Mouse (Mus musculus): ENCODE data around the gene Arf4.
A peak's percentile ranks its signal among the peaks of the same experiment; 100 is the strongest.

Arf4 gene

DNA sequence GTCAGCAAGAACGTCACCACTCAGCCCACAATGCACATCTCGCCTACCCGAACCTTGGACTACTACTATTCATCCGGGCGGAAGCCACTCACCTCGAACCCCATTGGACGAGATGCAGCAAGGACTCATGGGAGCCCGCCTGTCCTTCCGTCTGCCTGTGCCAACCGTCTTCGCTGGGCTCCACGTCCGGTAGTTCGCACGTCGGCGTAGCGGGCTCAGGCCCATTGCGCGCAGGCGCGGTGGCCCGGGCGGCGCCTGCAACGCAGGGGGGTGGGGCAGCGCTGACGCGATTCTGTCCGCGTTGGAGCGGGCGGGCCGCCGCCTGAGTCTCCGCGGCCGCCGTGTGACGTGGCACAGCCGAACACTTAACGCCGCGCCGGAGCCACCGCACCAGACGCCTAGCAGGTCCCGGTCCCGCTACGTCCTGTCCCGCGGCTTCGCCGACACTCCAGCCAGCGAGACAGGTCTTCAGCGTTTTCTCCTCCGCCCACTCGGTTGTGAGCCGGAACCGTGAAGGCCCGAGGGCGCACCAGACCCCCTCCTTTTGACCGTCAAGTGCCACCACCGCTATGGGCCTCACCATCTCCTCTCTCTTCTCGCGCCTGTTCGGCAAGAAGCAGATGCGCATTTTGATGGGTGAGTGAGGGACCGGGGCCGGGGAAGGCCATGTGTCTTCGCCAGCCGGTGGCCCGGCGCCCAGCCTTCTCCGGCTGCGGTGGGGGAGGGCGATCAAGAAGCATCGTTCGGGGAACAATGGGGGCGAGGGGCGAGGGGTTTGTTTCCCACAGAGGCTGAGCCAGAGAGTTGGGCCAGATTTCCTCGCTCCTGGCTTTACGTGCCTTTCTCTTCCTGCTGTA lies at the start of gene Arf4:
TSS of gene Arf4 (plus strand) at position 224 of the 857 bp plus-strand sequence.
- peak; percentile 94 to 95 for DNase-seq (ENCODE audit: low spot score in 2 of 2)

DNA sequence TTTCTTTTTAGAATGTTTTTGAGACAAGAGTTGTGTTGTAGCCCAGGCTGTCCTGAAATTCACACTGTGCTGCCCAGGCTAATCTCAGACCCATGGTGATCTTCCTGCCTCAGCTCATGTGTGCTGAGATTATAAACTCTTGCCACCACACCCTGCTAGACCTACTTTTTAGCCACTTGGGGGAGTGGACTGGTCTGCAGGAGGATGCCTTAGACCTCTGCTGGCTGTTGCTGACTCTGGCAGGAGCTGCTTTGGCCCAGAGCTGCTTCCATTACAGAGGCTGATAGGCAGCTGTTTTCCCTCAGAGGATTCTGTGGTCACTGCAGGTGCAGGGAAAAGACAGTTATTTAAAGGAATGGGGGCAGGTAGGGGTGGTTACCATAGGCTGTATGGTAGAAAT lies 46.5 kb upstream of the Arf4 start:
- DNase-seq (ENCODE audit: low spot score in 2 of 2), result no peak

DNA sequence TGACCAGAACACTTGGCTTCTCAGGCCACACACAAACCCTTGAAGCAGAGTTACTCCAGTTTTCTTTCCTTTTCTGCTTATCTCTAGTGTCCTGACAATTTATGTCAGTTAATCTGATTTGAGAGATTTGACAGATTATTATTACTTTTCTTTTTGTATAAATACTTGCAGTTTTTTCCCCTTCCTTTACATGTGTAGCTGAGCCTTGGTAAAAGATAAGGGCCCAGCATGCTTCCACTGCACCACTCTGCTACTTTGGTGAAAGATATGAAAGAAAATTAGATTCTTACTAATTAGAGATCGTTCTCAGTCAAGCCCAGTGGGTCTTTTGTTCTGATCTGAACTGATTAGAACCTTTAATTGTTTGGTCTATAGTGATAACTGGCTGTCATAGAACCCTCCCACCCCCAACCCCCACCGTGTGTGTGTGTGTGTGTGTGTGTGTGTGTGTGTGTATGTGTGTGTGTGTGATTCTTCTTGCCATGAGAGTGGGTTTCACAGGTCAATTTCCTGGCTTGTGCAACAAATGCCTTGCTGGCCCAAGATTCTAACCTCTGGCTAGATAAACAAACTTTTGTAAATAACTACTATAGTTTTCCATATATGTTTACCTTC lies 44.5 kb upstream of the Arf4 start:
- no peak for DNase-seq (ENCODE audit: low spot score in 2 of 2)

DNA sequence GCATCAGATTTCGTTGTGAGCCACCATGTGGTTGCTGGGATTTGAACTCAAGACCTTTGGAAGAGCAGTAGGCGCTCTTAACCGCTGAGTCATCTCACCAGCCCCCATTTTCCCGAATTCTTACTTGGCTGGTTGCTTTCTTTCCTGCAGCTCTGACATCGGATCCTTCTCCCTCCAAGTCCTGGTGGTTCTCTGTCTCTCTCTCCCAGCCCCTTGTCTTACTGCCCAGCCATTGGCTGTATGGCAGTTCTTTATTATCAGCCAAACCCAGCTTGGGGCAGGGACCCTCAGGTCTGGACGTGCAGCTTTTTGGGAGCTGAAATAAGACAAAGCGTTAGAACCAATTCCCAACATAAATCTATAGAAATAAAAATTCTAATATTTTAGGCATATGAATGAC lies 42.7 kb upstream of the Arf4 start:
- no peak for DNase-seq (ENCODE audit: low spot score in 2 of 2)

DNA sequence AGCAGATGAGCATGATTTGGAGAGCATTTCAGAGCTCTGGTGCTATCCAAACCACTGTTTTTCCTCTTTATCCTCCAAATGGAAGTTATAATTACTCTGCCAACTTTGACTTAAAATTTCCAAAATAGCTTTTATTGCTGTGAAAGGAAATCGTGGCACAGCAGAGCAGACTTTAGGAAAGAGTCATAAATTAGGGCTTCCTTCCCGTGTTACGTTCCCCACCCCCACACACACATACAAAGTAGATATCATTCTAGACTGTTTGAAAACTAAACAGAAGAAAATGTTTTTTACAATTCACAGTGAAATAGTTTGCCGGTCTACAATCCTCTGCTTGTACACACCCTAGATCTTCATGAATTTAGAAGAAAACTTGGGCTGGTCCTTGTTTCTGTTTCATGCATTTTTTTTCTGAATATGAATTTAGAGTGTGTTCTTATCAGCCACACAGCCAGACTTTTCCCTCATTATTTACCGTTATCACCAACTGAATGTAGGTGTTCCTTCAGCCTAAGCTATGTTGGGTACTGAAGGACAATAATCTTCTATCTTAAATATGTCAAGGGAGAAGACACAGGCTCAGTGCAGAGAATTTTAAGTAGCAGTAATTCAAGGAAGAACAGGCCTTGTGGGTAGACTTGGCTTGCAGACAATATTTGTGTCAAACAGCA lies 42.0 kb upstream of the Arf4 start:
- DNase-seq (ENCODE audit: low spot score in 2 of 2), result no peak

DNA sequence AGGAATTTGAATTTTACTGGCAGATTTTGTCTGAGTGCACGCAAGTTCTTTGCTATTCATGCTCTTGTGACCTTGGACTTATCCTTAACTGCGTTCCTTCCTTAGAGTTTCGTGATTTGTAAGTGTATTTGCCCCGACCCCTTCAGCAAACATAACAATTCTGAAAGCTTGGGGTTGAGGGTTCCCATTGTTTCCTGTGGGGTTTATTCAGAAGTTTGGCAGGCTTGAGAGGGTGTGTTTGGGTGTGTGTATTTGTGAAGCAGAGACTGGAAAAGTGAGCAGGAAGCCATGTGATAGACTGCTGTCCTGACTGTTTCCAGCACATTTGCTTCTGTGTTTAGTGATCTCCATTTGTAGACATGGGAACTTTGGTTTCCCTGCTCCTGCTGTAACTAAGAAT lies 32.5 kb upstream of the Arf4 start:
- DNase-seq (ENCODE audit: low spot score in 2 of 2), result no peak

DNA sequence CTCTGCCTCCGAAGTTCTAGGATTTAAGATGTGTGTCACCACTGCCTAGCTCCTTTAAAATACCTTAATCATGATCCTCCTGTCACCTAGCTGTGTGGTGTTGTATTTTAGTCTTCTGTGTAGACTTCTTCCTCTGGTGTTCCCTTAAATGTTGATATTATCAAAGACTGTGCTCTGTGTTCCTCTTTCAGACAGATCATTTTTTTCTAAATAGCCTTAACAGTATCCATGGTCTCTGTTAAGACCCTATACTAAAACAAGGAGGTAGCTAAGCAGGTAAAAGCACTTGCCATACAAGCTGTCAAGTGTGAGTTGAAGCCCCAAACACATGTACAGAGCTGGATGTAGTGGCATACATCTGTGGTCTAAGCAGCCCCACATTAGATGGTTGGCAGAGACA lies 28.2 kb upstream of the Arf4 start:
- no peak for DNase-seq (ENCODE audit: low spot score in 2 of 2)

DNA sequence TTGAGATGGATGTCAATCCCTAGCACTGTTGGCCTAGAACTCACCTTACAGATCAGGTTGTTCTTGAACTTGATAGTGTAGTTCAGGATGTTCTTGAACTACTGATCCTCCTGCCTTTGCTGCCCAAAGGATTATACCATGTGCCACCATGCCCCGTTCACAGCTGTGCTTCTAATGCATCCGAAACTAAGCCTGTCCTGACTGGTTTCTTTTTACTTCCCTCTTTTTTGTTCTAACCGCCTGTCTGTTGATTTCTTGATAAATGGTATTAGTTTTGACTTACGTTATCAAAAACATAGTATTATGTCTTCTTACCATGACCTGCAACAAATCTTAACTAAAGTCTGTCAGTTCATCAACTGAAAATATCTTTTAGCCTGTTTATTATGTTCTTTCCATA lies 27.2 kb upstream of the Arf4 start:
- no peak for DNase-seq (ENCODE audit: low spot score in 2 of 2)

DNA sequence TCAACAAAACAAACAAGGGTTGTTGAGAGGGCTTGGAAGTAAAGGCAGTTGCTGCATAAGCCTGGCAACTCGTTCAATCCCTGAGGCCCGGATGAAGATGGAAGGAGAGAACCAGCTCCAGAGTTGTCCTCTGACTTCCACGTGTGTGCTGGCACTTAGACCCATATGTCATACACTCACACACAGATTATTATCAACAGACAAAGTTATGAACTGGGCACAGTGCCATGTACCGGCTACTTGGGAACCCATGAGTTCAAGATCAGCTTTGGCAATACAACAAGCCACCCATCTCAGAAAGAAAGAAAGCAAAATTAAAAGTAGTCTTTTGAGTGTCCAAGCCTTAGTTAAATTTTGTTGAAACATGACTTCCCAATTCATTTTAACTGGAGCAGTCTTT lies 12.6 kb upstream of the Arf4 start:
- DNase-seq (ENCODE audit: low spot score in 2 of 2), result no peak

DNA sequence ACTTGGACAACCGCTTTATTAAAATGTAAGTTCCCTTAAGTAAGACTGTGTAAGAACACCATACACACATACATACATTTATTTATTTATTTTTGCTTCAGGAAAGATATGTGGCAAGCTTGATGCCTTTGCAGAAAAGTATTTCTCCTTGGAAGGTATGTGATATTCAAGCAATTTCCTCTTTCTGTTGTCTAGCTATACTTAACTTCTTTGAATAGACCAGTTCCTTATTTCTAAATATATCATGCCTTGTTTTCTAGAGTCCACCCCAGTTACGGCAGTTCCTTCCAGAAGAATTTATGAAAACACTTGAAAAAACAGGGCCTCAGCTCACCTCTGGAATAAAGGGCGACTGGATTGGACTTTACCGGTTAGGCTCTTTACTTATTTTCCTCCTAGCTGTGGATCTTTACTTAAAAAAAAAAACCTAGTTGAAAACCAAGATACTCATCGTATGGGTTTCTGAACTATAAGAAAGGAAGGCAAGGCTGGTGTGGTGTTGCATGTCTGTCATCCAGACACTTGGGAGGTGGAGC lies 11.2 kb upstream of the Arf4 start:
- DNase-seq (ENCODE audit: low spot score in 2 of 2), result no peak

DNA sequence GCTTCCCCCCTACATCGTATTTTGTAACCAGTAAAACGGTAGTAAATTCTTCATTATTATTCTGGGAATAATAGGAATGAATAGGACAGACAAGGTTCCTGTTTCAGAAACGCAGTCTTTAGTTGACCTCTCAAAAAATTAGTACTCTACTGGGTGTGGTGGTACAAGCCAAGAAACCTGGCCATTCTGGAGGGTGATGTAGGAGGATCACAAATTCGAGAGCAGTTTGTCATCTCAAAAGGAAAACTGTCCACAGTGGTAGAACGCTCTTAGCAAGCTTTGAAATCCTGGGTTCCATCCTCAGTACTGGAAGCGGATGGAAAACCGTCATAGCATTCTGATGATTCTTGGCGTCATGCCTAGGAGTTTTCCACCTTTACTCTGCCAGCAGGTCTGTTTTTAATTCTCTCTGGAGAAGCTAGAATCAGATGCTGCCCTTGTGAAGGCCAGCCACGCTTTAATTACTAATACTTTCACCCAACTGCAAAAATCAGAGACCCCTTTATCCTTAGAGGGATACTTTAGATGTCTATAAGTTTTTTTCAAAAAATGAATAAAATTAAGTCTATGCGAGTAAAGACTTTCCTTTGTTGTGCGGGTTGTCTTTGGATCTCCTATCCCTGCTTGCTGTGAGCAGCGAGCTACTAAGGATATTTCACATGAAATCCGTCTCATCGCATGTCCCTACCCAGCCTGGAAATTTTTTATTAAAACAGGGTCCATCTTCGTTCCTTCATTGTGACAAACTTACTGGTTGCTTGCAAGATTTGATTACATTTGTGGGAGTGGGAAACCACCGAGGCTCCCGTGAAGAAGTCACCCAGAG lies 636 bp upstream of the Arf4 start:
- DNase-seq (ENCODE audit: low spot score in 2 of 2), result peak in 1 of 2 experiments; percentile 4

DNA sequence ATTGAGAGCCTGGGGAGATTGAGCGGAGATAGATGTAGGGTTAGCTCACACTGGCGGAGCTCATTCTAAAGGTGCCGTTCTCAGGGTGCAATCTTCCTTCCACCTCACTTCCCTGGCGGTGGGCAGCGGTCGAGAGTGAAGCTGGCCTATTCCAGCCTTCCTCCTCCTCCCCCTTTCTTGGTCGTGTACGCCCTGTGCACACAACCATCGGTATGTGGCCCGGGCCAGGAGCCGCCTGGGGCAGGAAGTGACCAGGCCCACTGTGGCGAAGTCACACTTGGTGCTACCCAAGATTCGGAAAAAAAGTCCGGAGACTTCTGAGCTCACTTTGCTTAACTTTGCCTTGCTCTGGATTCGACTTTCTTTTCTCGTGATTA lies 822 bp downstream of the Arf4 start:
- DNase-seq (ENCODE audit: low spot score in 2 of 2), result peak; percentile 24 to 28

DNA sequence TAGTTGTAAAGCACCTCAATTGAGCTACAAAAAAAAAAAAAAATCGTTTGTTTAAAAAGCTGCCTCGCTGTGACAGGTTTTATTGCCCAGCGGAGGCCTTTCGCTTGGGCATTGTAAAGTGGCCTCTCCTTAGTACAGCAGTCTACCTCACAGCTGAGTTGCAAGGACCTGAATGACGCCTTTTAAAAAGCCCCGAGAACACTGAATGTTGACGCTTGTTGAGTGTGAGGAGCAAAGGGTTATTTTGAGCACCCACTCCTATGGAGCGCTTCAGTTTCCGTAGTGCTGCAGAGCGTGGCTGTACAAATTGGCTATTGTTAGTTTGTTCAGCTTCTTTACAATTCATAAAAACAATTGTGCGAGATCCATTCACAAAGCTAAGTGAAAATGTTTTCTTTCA lies 1.4 kb downstream of the Arf4 start:
- peak in 1 of 2 experiments; percentile 6 for DNase-seq (ENCODE audit: low spot score in 2 of 2)

DNA sequence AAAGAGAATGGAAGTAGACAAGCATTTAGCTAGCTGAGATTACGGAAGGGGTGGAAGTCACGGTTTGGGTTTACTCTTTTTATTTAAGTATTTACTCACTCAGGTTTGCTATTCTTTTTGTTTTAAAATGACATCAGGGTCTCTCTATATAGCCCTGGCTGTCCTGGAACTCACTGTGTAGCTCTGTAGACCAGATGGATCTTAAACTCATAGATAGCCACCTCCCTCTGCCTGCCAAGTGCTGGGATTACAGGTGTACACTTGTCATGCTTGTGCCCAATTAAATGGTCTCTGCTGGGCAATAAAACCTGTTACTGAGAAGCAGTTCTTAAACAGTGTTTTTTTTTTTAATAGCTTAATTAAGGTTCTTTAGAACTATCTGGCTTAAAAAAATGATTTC lies 2.1 kb downstream of the Arf4 start:
- DNase-seq (ENCODE audit: low spot score in 2 of 2), result no peak

DNA sequence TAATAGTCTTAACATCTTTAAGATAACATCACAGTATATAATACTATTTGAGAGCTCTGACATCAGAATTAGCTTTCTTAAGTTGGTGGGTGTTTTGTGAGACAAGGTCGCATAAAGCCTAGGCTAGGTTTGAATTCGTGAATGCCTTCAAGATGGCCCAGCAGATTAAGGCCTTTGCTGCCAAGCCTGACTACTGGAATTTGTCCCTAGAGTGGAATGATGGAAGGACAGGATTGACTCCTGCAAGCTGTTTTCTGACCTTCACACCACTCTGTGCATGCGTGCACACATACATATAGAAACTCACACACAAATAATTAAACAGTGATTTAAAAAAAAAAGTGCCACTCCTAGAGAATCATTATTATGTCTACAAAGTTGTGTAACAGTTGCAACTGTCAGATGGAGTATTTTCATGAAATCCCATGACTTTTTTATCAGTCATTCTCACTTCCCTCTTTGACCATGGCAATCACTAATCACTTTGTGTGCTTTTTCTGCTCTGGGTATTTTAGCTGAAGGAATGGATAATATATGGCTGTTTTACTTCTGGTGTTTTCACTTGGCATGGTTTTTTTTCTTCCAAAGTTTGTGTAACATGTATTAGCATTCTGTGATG lies 5.2 kb downstream of the Arf4 start:
- DNase-seq (ENCODE audit: low spot score in 2 of 2), result no peak

DNA sequence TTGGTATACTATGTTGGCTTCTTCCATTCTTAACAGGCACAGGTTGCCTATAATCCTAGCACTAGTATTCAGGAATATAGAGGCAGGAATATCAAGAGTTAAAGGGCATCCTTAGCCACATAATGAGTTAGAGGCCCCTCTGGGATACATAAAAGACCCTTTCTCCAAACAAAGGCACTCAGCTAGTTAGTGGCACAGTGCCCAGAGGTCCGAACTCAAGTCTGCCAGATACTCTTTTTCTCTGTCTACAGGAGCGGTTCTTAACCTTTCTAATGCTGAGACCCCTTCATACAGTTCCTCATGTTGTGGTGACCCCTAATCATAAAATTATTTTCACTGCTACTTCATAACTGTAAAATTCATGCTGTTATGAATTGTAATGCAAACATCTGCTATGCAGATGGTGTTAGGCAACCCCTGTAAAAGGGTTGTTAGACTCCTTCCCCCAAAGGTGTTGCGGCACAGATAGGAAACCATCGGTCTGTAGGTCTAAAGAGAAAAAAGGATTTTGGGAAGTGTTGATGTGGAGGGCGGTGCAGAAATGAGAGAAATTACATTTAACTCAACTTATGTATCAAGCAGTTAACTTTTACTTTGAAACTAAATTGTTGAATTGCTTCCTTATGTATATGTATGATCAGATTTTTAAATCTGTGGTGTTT lies 8.2 kb downstream of the Arf4 start:
- no peak for DNase-seq (ENCODE audit: low spot score in 2 of 2)

DNA sequence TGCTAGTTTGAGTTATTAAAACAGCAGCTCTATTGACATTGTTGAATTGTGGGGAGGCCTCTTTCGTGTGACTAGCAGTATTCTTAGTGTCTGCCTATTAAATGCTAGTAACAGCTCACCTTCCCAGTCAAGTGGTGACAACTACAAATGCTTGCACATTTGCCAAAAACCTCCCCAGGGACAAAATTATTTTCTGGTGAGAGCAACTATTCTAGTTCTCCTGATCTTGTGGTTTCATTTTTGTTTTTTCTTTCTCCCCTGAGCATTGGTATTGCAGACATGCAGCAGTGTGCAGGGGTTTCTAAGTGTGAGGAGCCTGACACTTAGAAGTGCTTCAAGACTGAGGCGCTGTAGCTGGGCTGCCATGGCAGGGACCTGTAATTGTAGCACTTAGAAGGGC lies 9.9 kb downstream of the Arf4 start:
- DNase-seq (ENCODE audit: low spot score in 2 of 2), result no peak

DNA sequence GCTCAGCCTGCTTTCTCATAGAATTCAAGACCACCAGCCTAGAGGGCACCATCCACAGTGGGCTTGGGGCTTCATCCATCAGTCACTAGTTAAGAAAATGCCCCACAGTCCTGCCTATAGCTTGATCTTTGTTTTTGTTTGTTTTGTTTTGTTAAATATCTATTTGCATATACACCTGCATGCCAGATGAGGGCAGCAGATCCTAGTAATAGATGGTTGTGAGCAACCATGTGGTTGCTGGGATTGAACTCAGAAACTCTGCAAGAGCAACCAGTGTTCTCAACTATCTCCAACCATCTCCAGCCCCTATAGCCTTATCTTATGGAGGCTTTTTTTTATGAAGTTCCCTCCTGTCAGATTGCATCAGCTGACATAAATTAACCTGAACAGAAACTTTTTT lies 14.0 kb downstream of the Arf4 start:
- peak in 1 of 2 experiments; percentile 8 for DNase-seq (ENCODE audit: low spot score in 2 of 2)

DNA sequence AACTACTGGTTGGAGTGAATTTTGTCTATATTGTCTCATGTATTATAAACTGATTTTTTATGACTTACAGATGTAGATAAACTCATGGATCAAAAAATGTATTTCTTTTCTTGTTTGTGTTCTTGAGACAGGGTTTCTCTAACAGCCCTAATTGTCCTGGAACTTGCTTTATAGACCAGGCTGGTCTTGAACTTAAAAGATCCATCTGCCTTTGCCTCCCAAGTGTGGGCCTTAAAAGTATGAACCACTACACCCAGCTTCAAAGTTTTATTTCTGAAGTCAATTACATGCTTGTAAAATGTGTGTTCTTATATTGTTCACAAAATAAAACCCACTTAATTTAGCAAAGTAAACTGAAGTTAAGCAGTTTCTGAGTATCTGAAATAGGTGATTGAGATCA lies 20.3 kb downstream of the Arf4 start:
- DNase-seq (ENCODE audit: low spot score in 2 of 2), result no peak

DNA sequence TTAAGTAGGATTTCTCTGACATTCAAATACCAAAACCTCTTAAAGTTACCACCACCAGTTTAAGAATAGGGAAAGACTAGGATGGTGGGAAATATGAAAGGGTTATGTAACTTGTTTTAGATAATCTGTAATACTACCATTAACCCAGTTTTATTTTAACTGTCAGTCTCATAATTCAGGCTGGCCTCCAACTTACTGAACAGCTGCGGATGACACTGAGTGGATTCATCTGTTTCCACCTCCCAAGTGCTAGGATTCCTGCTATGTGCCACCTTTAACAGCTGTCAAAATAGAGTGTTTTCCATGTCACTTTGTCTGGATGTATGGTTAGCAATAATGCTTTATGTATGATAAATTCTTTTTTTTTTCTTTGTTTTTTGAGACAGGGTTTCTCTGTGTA lies 22.4 kb downstream of the Arf4 start:
- no peak for DNase-seq (ENCODE audit: low spot score in 2 of 2)

DNA sequence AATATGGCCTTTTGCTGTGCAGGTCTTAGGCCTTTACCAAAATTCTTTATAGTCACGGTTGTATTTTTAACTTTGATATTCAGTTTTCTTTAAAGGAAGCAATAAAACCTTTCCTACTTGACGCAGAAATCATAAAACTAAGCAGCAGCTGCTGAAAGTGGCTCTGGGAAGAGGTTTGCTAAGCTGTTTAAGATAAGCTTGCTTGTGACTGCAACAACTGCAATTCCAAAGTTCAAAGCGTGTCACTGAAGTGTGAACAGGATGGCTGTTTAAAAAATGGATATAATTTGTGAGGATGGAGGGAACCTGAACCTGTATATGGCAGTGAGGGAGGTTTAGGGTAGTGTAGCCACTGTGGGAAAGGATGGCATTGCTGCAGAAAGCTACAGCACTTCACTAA lies 24.1 kb downstream of the Arf4 start:
- no peak for DNase-seq (ENCODE audit: low spot score in 2 of 2)

All from thymus, postnatal 10 days (tissue).